Mouse (Mus musculus): ENCODE measurements at regions not wholly inside any gene's neighbourhood (a gene's known extent, or its start where the extent isn't known, plus 50 kb on each side); places are given as distances from the start of the nearest gene placed in this dataset.

- no peak for DNase-seq (ENCODE audit: low spot score)
- WGBS = 75% methylated on average over 3 of the region's 3 CpGs
Observed at GRCm38 (mm10) chr6:111917868-111918597, 355.5 kb upstream of the Lmcd1 start.

GRCm38 (mm10) chr6:111932596-111932995, 341.0 kb upstream of the Lmcd1 start:
- TF ChIP-seq POLR2A (IDR thresholded peaks at IDR 0.05; ENCODE audit: borderline replicate concordance, extremely low read depth, insufficient read depth, insufficient read length) = no peak
- ATAC-seq (ENCODE audit: low FRiP score, low read depth) = no peak
- DNase-seq (ENCODE audit: low spot score) = no peak

More at GRCm38 (mm10) chr6:111917868-111918597, 355.5 kb upstream of the Lmcd1 start:
- Histone ChIP-seq H3K9me3 (ENCODE audit: control insufficient read depth, low read length) (no peaks in the 10 kb centered on the region), H3K4me3 (replicated peaks; ENCODE audit: low read length) (no peak overlapping the region), H3K27ac (replicated peaks; ENCODE audit: low read depth, low read length) (no peak overlapping the region), H3K4me1 (ENCODE audit: control insufficient read depth, insufficient read depth, low read length) (no peaks in the 10 kb centered on the region), H3K4me2 (replicated peaks; ENCODE audit: low read depth, low read length, severe bottlenecking) (no peak overlapping the region), H3K27me3 (ENCODE audit: control insufficient read depth, insufficient read depth, low read length) (no peaks in the 10 kb centered on the region), H3K36me3 (ENCODE audit: control insufficient read depth, insufficient read depth, low read length) (no peaks in the 10 kb centered on the region), H3K9ac (ENCODE audit: low read depth, low read length, severe bottlenecking) (no peak overlapping the region)
- ATAC-seq (ENCODE audit: low FRiP score, low read depth) = no peak
- no peak for TF ChIP-seq POLR2A (IDR thresholded peaks at IDR 0.05; ENCODE audit: borderline replicate concordance, extremely low read depth, insufficient read depth, insufficient read length)

DNA sequence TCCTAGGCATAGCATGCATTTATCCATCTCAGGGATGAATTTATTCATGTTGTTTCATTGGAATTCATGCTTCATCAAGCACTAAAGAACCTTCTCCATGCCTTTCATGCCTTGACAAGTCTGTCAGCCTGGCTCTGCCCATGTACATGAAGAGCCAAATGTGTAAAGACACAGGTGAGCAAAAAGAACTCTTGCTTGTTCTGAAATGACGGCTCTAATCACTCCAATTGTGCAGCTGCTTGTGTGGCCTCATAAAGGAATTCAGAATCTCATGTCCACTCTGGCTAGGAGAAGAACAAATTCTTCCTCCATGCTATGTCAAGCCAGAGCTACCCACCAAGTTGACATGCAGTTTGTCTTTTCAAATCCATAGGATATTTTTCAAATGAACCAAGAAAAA, 319.2 kb upstream of the Lmcd1 start:
- Histone ChIP-seq H3K27me3 (ENCODE audit: control insufficient read depth, insufficient read depth, low read length) (no peaks in the 10 kb centered on the region), H3K4me2 (replicated peaks; ENCODE audit: low read depth, low read length, severe bottlenecking) (no peak overlapping the region), H3K4me3 (replicated peaks; ENCODE audit: low read length) (no peak overlapping the region), H3K9ac (ENCODE audit: low read depth, low read length, severe bottlenecking) (no peak overlapping the region), H3K27ac (replicated peaks; ENCODE audit: low read depth, low read length) (no peak overlapping the region), H3K36me3 (ENCODE audit: control insufficient read depth, insufficient read depth, low read length) (no peaks in the 10 kb centered on the region), H3K4me1 (ENCODE audit: control insufficient read depth, insufficient read depth, low read length) (no peaks in the 10 kb centered on the region), H3K9me3 (ENCODE audit: control insufficient read depth, low read length) (no peaks in the 10 kb centered on the region)
- ATAC-seq (ENCODE audit: low FRiP score, low read depth) = no peak
- TF ChIP-seq POLR2A (IDR thresholded peaks at IDR 0.05; ENCODE audit: borderline replicate concordance, extremely low read depth, insufficient read depth, insufficient read length) = no peak
- WGBS = 79% methylated on average over 1 of the region's 1 CpGs
- no peak for DNase-seq (ENCODE audit: low spot score)

More at GRCm38 (mm10) chr6:111932596-111932995, 341.0 kb upstream of the Lmcd1 start:
- Histone ChIP-seq H3K9me3 (ENCODE audit: control insufficient read depth, low read length) (no peaks in the 10 kb centered on the region), H3K36me3 (ENCODE audit: control insufficient read depth, insufficient read depth, low read length) (no peaks in the 10 kb centered on the region), H3K27ac (replicated peaks; ENCODE audit: low read depth, low read length) (no peak overlapping the region), H3K4me1 (ENCODE audit: control insufficient read depth, insufficient read depth, low read length) (no peaks in the 10 kb centered on the region), H3K4me3 (replicated peaks; ENCODE audit: low read length) (no peak overlapping the region), H3K27me3 (ENCODE audit: control insufficient read depth, insufficient read depth, low read length) (no peaks in the 10 kb centered on the region), H3K4me2 (replicated peaks; ENCODE audit: low read depth, low read length, severe bottlenecking) (no peak overlapping the region), H3K9ac (ENCODE audit: low read depth, low read length, severe bottlenecking) (no peak overlapping the region)
- 93% methylated on average over 2 of the region's 2 CpGs for WGBS

- no peak for TF ChIP-seq POLR2A (IDR thresholded peaks at IDR 0.05; ENCODE audit: borderline replicate concordance, extremely low read depth, insufficient read depth, insufficient read length)
- DNase-seq (ENCODE audit: low spot score) (no peak), ATAC-seq (ENCODE audit: low FRiP score, low read depth) (no peak)
Observed at GRCm38 (mm10) chr6:111965766-111966165, 307.8 kb upstream of the Lmcd1 start.

DNA sequence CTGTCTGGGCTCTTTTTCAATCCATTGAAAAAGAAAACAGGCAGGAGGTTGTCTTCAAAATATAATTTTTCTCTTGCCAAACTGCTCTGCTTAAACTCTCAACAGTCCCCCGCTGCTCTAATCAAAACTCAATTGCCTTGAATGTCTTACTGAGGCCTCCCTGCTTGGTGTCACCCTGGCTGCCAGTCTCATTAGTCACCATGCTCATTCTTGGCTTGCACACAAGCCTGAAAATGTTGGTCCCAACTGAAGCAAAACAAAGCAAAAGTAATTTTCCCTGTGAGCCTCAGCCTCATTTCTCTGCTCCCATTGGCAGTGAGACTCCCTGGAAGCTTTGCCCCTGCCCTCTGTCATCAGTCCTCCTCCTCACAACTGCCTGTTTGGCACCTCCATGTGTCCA, 288.1 kb upstream of the Lmcd1 start:
- DNase-seq (ENCODE audit: low spot score) = no peak
- no peaks in the 10 kb centered on the region for H3K36me3 ChIP-seq (ENCODE audit: control insufficient read depth, insufficient read depth, low read length)
- H3K4me3 ChIP-seq (replicated peaks; ENCODE audit: low read length) = no peak overlapping the region
- no peak for ATAC-seq (ENCODE audit: low FRiP score, low read depth)
- no peaks in the 10 kb centered on the region for H3K9me3 ChIP-seq (ENCODE audit: control insufficient read depth, low read length)
- no peak overlapping the region for H3K9ac ChIP-seq (ENCODE audit: low read depth, low read length, severe bottlenecking)
- TF ChIP-seq POLR2A (IDR thresholded peaks at IDR 0.05; ENCODE audit: borderline replicate concordance, extremely low read depth, insufficient read depth, insufficient read length) = no peak
- 68% methylated on average over 1 of the region's 1 CpGs for WGBS
- H3K4me1 ChIP-seq (ENCODE audit: control insufficient read depth, insufficient read depth, low read length) = no peaks in the 10 kb centered on the region
- no peak overlapping the region for H3K27ac ChIP-seq (replicated peaks; ENCODE audit: low read depth, low read length)
- H3K27me3 ChIP-seq (ENCODE audit: control insufficient read depth, insufficient read depth, low read length) = no peaks in the 10 kb centered on the region
- no peak overlapping the region for H3K4me2 ChIP-seq (replicated peaks; ENCODE audit: low read depth, low read length, severe bottlenecking)

More at GRCm38 (mm10) chr6:111965766-111966165, 307.8 kb upstream of the Lmcd1 start:
- Histone ChIP-seq H3K27me3 (ENCODE audit: control insufficient read depth, insufficient read depth, low read length) (no peaks in the 10 kb centered on the region), H3K27ac (replicated peaks; ENCODE audit: low read depth, low read length) (no peak overlapping the region), H3K9me3 (ENCODE audit: control insufficient read depth, low read length) (peaks cover 3% of the 10 kb centered on the region; the same call in 1 of the 2 replicates), H3K4me2 (replicated peaks; ENCODE audit: low read depth, low read length, severe bottlenecking) (no peak overlapping the region), H3K4me1 (ENCODE audit: control insufficient read depth, insufficient read depth, low read length) (no peaks in the 10 kb centered on the region), H3K9ac (ENCODE audit: low read depth, low read length, severe bottlenecking) (no peak overlapping the region), H3K4me3 (replicated peaks; ENCODE audit: low read length) (no peak overlapping the region), H3K36me3 (ENCODE audit: control insufficient read depth, insufficient read depth, low read length) (no peaks in the 10 kb centered on the region)
- WGBS = 84% methylated on average over 3 of the region's 3 CpGs

Data from limb, embryonic 14.5 days (tissue).